Mouse (Mus musculus) ovary, postnatal 10 days (tissue): ENCODE data around the gene Tep1.
A peak's percentile ranks its signal among the peaks of the same experiment; 100 is the strongest.
"Not testable (repeated sequence)": the region's sequence is repeated elsewhere in the genome, so short reads cannot be mapped to it uniquely, and the experiment has no call there.

Experiments used
- DNase-seq: peaks from one replicate; pipeline ENCODE4 v3.0.0; 2022; ENCODE audit warnings: low spot score

Gene Tep1

GRCm38 (mm10) chr14:50868211-50868610, 2.1 kb downstream of the Tep1 start:
- DNase-seq: no peak

- DNase-seq: no peak
These were observed 3.4 kb downstream of the Tep1 start for GRCm38 (mm10) chr14:50866966-50867365.

GRCm38 (mm10) chr14:50865005-50865404, 5.4 kb downstream of the Tep1 start:
- DNase-seq: not testable (repeated sequence)

GRCm38 (mm10) chr14:50862641-50863040, 7.7 kb downstream of the Tep1 start:
- no peak for DNase-seq

- DNase-seq: no peak
These were observed 14.6 kb downstream of the Tep1 start for GRCm38 (mm10) chr14:50855788-50856187.

GRCm38 (mm10) chr14:50837236-50837635, 33.1 kb downstream of the Tep1 start:
- DNase-seq: no peak

- DNase-seq: no peak
These were observed 35.9 kb downstream of the Tep1 start for GRCm38 (mm10) chr14:50834435-50834834.

GRCm38 (mm10) chr14:50833964-50834363, 36.4 kb downstream of the Tep1 start:
- no peak for DNase-seq

GRCm38 (mm10) chr14:50829878-50830277, 40.5 kb downstream of the Tep1 start:
- DNase-seq: no peak

GRCm38 (mm10) chr14:50826579-50826978, 43.8 kb downstream of the Tep1 start:
- no peak for DNase-seq

- no peak for DNase-seq
These were observed 46.1 kb downstream of the Tep1 start for GRCm38 (mm10) chr14:50824219-50824618.

- no peak for DNase-seq
These were observed 47.1 kb downstream of the Tep1 start for GRCm38 (mm10) chr14:50823240-50823639.

- no peak for DNase-seq
These were observed 57.3 kb downstream of the Tep1 start for GRCm38 (mm10) chr14:50813060-50813459.

GRCm38 (mm10) chr14:50807487-50808072, 62.8 kb downstream of the Tep1 start, which contains the start of the genes Ccnb1ip1 and Parp2:
Gene Ccnb1ip1, minus strand, starts transcription at chr14:50807732.
Gene Parp2, plus strand, starts transcription at chr14:50807841.
- DNase-seq: peak; percentile 99

GRCm38 (mm10) chr14:50806469-50806868, 63.9 kb downstream of the Tep1 start:
- DNase-seq: not testable (repeated sequence)

- no peak for DNase-seq
These were observed 65.7 kb downstream of the Tep1 start for GRCm38 (mm10) chr14:50804683-50805082.

GRCm38 (mm10) chr14:50802843-50803562, 67.4 kb downstream of the Tep1 start:
- DNase-seq: no peak

GRCm38 (mm10) chr14:50802441-50802840, 67.9 kb downstream of the Tep1 start:
- DNase-seq: no peak

GRCm38 (mm10) chr14:50799502-50800259, 70.7 kb downstream of the Tep1 start:
- no peak for DNase-seq

- DNase-seq: no peak
These were observed 71.8 kb downstream of the Tep1 start for GRCm38 (mm10) chr14:50798512-50798911.

GRCm38 (mm10) chr14:50796464-50796863, 73.9 kb downstream of the Tep1 start:
- DNase-seq: no peak

- no peak for DNase-seq
These were observed 74.4 kb downstream of the Tep1 start for GRCm38 (mm10) chr14:50795965-50796364.
